Mouse (Mus musculus): Measurements from ENCODE around the gene Myom3. TPM values are rescaled to one million over a fixed set of nuclear protein-coding genes. Genes with fewer than 3 reads are reported as not detected.

Myom3 gene
- total and polyA plus RNA-seq, 2 experiments: 0.09 to 0.46 TPM

DNA sequence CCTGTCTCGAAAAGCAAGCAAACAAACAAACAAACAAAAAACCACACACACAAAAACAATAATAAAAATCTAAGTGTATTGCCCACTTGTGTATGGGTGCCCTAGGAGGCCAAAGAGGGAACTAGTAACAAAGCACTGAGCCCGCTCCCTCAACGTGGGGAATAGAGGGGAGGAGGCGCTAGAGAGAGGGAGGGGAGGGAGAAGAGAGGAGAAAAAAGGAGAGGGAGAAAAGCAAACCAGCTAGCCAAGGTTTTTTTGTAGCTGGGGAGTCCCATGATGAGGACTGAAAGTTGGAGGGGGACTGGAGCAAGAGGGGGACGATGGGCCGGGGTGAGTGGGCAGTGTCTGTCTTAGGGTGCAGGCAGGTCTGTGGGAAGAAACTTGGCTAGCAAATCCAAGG is 95.6 kb downstream of the Myom3 start:
- no peak for TF ChIP-seq POLR2A (IDR thresholded peaks at IDR 0.05; ENCODE audit: extremely low read depth, insufficient read depth, low read length)
- peaks cover 6% of the 10 kb centered on the region for H3K4me1 ChIP-seq (ENCODE audit: control insufficient read depth, insufficient read depth, low read length)
- H3K9ac ChIP-seq (ENCODE audit: low read depth, low read length): peak overlapping the region; percentile 78
- DNase-seq (ENCODE audit: extremely low read depth, low read depth, low spot score): no peak
- WGBS: 3% methylated on average over 6 of the region's 6 CpGs
- H3K27me3 ChIP-seq (ENCODE audit: control insufficient read depth, insufficient read depth, low read length): no peaks in the 10 kb centered on the region
- H3K36me3 ChIP-seq (ENCODE audit: control insufficient read depth, insufficient read depth, low read length): no peaks in the 10 kb centered on the region
- H3K4me3 ChIP-seq (ENCODE audit: insufficient read depth, low read depth, low read length): peak overlapping the region; percentile 66
- peak overlapping the region; percentile 67 for H3K27ac ChIP-seq (replicated peaks; ENCODE audit: insufficient read depth, low read depth, low read length)
- H3K79me2 ChIP-seq (ENCODE audit: control insufficient read depth, insufficient read depth, low read length): peaks cover 12% of the 10 kb centered on the region; the same call in 1 of the 2 replicates

DNA sequence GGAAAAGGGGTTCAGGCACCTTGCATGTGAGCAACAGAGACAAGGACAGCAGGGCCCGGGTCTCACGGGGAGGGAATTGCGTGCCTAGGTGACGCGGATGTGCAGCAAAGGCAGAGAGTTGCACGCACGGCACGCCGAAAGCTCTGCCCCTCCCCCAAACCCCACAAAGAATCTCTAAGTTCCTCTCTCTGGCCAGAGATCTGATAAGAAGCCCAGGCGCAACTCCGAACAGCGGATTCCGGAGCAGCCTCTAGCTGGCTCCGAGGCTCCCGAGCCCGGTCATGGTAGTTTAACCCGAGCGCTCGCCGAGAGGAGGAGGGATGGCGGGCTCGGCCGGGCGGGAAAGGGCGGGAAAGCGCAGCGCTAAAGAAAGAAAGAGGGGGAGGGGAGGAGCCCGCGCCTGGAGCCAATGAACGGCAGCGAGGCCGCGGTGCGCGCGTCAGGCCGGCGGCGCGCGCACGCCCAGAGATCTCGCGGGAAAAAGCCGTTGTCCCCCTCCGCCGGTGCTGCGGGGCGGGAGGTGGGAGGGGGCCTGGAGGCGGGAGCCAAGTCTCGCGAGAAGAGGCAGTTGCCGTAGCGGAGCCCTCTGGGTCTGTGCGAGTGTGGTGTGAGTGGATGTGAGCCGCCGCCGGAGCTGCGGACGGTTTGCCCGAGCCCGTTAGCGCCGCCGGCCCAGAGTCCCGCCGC is 96.2 kb downstream of the Myom3 start, which contains the start of gene Srsf10:
Srsf10 (plus strand) TSS at position 212 of the 687 bp plus-strand sequence.
- no peaks in the 10 kb centered on the region for H3K36me3 ChIP-seq (ENCODE audit: control insufficient read depth, insufficient read depth, low read length)
- DNase-seq (ENCODE audit: extremely low read depth, low read depth, low spot score): peak; percentile 86
- WGBS: under 1% methylated on average over 62 of the region's 67 CpGs
- peaks cover 6% of the 10 kb centered on the region for H3K4me1 ChIP-seq (ENCODE audit: control insufficient read depth, insufficient read depth, low read length)
- no peak for TF ChIP-seq CTCF (IDR thresholded peaks at IDR 0.05; ENCODE audit: low read depth, low read length)
- peak; percentile 83 for TF ChIP-seq POLR2A (IDR thresholded peaks at IDR 0.05; ENCODE audit: extremely low read depth, insufficient read depth, low read length)
- peak within 1 kb of the TSS; percentile 93 for H3K9ac ChIP-seq (ENCODE audit: low read depth, low read length)
- peaks cover 12% of the 10 kb centered on the region; the same call in 1 of the 2 replicates for H3K79me2 ChIP-seq (ENCODE audit: control insufficient read depth, insufficient read depth, low read length)
- peak within 1 kb of the TSS; percentile 84 for H3K4me3 ChIP-seq (ENCODE audit: insufficient read depth, low read depth, low read length)
- H3K27me3 ChIP-seq (ENCODE audit: control insufficient read depth, insufficient read depth, low read length): no peaks in the 10 kb centered on the region
- peak within 1 kb of the TSS; percentile 89 for H3K27ac ChIP-seq (replicated peaks; ENCODE audit: insufficient read depth, low read depth, low read length)

DNA sequence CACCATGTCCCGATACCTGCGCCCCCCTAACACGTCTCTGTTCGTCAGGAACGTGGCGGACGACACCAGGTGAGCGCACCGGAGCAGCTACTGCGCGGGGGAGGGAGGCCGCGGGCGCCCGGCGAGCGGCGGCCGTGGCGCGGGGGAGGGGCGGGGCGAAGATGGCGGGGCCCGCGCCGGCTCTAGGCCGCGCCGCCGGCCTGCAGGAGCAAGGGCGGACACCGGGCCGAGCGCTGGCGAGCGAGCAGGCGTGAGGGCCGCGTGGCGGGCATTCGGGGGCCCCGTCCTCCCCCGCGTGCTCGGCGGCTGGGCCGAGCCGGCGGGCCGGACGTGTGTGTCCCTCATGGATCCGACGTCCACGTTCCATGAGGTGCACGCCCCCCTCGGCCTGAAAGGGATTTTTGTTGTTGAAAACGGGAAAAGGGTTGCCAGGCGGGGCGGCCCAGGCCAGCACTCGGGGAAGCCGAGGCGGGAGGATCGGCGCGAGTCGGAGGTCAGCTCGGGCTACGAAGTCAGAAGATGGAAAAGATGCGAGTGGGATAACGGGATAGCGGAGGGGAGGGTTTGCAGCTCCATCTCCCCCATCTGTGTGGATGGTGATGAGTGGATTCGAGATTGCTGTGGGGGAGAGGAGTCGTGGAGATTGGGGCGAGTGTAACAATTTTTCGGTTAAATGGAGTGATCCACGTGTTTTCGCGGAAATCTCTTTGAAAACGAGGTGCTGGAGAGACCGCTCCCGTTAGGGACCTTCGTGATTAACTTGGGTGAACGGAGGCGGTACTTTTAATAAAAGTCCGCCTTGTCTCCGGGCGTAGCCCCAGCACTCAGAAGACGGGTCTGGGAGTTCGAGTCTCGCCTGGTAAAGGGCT is 96.9 kb downstream of the Myom3 start:
- H3K79me2 ChIP-seq (ENCODE audit: control insufficient read depth, insufficient read depth, low read length): peaks cover 12% of the 10 kb centered on the region; the same call in 1 of the 2 replicates
- no peaks in the 10 kb centered on the region for H3K36me3 ChIP-seq (ENCODE audit: control insufficient read depth, insufficient read depth, low read length)
- no peaks in the 10 kb centered on the region for H3K27me3 ChIP-seq (ENCODE audit: control insufficient read depth, insufficient read depth, low read length)
- H3K4me1 ChIP-seq (ENCODE audit: control insufficient read depth, insufficient read depth, low read length): peaks cover 6% of the 10 kb centered on the region
- H3K27ac ChIP-seq (replicated peaks; ENCODE audit: insufficient read depth, low read depth, low read length): peak overlapping the region; percentile 89
- TF ChIP-seq POLR2A (IDR thresholded peaks at IDR 0.05; ENCODE audit: extremely low read depth, insufficient read depth, low read length) (no peak), CTCF (IDR thresholded peaks at IDR 0.05; ENCODE audit: low read depth, low read length) (no peak)
- DNase-seq (ENCODE audit: extremely low read depth, low read depth, low spot score): no peak
- peak overlapping the region; percentile 84 for H3K4me3 ChIP-seq (ENCODE audit: insufficient read depth, low read depth, low read length)
- under 1% methylated on average over 91 of the region's 91 CpGs for WGBS
- H3K9ac ChIP-seq (ENCODE audit: low read depth, low read length): peak overlapping the region; percentile 93

DNA sequence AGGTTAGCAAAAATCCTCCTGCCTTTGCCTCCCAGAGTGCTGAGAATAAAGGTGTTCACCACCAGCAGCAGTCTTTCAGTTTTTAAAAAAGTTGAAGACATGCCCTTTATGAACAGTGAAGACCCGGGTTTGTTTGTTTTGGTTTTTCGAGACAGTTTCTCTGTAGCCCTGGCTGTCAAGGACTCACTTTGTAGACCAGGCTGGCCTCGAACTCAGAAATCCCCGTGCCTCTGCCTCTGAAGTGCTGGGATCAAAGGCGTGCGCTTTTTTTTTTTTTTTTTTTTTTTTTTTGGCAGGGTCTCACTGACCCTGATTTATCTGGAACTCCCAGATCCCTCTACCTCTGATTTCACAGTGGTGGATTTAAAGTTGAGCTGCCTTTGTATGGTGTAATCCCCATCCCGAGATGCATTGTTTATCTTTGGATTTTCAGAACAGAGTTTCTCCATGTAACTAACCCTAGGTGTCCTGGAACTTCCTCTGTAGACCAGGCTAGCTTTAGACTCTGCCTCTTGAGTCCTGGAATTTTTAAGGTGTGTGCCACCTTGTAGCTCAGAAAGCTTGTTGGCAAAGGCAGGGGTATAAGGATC is 98.2 kb downstream of the Myom3 start:
- no peak for TF ChIP-seq CTCF (IDR thresholded peaks at IDR 0.05; ENCODE audit: low read depth, low read length)
- TF ChIP-seq POLR2A (IDR thresholded peaks at IDR 0.05; ENCODE audit: extremely low read depth, insufficient read depth, low read length): no peak
- DNase-seq (ENCODE audit: extremely low read depth, low read depth, low spot score): no peak
- Histone ChIP-seq H3K4me3 (ENCODE audit: insufficient read depth, low read depth, low read length) (no peak overlapping the region), H3K9ac (ENCODE audit: low read depth, low read length) (no peak overlapping the region), H3K27me3 (ENCODE audit: control insufficient read depth, insufficient read depth, low read length) (no peaks in the 10 kb centered on the region), H3K79me2 (ENCODE audit: control insufficient read depth, insufficient read depth, low read length) (peaks cover 12% of the 10 kb centered on the region; the same call in 1 of the 2 replicates), H3K4me1 (ENCODE audit: control insufficient read depth, insufficient read depth, low read length) (peaks cover 6% of the 10 kb centered on the region), H3K27ac (replicated peaks; ENCODE audit: insufficient read depth, low read depth, low read length) (no peak overlapping the region), H3K36me3 (ENCODE audit: control insufficient read depth, insufficient read depth, low read length) (peaks cover 5% of the 10 kb centered on the region)
- WGBS: 5% methylated on average over 7 of the region's 7 CpGs

Other genes starting within 250 kb of the Myom3 start
- gene Grhl3, start 186.1 kb upstream of the Myom3 start, total RNA-seq (2014; rRNA removed): 0.07 and 0.09 TPM in 2 replicates
- gene Grhl3, start 186.1 kb upstream of the Myom3 start, polyA plus RNA-seq (2012; rRNA removed): 0.04 and 0.06 TPM in 2 replicates
- under 0.01 TPM in 1 of 2 replicates, not detected in the other for gene Ifnlr1, start 73.4 kb upstream of the Myom3 start, total RNA-seq (2014; rRNA removed)
- 0.06 and 0.14 TPM in 2 replicates for gene Ifnlr1, start 73.4 kb upstream of the Myom3 start, polyA plus RNA-seq (2012; rRNA removed)
- gene Il22ra1, start 31.5 kb upstream of the Myom3 start, total RNA-seq (2014; rRNA removed): 1.4 and 1.7 TPM in 2 replicates
- 4.1 and 4.5 TPM in 2 replicates for gene Il22ra1, start 31.5 kb upstream of the Myom3 start, polyA plus RNA-seq (2012; rRNA removed)
- gene Srsf10, start 96.0 kb downstream of the Myom3 start, total RNA-seq (2014; rRNA removed): 32.9 and 37.0 TPM in 2 replicates
- 31.3 and 36.4 TPM in 2 replicates for gene Srsf10, start 96.0 kb downstream of the Myom3 start, polyA plus RNA-seq (2012; rRNA removed)
- gene Pnrc2, start 114.1 kb downstream of the Myom3 start, total RNA-seq (2014; rRNA removed): 37.3 and 56.5 TPM in 2 replicates
- gene Pnrc2, start 114.1 kb downstream of the Myom3 start, polyA plus RNA-seq (2012; rRNA removed): 6.7 and 12.2 TPM in 2 replicates
- gene Cnr2, start 135.7 kb downstream of the Myom3 start, total RNA-seq (2014; rRNA removed): 3.0 and 3.9 TPM in 2 replicates
- 1.4 and 2.1 TPM in 2 replicates for gene Cnr2, start 135.7 kb downstream of the Myom3 start, polyA plus RNA-seq (2012; rRNA removed)
- 45.7 and 46.4 TPM in 2 replicates for gene Fuca1, start 161.0 kb downstream of the Myom3 start, total RNA-seq (2014; rRNA removed)
- 54.9 and 58.7 TPM in 2 replicates for gene Fuca1, start 161.0 kb downstream of the Myom3 start, polyA plus RNA-seq (2012; rRNA removed)
- 179 and 187 TPM in 2 replicates for gene Hmgcl, start 186.7 kb downstream of the Myom3 start, total RNA-seq (2014; rRNA removed)
- 266 and 291 TPM in 2 replicates for gene Hmgcl, start 186.7 kb downstream of the Myom3 start, polyA plus RNA-seq (2012; rRNA removed)
- gene Gale, start 204.0 kb downstream of the Myom3 start, total RNA-seq (2014; rRNA removed): 34.2 and 38.5 TPM in 2 replicates
- gene Gale, start 204.0 kb downstream of the Myom3 start, polyA plus RNA-seq (2012; rRNA removed): 32.0 and 33.6 TPM in 2 replicates
- gene Lypla2, start 212.9 kb downstream of the Myom3 start, total RNA-seq (2014; rRNA removed): 21.8 and 25.9 TPM in 2 replicates
- 113 and 116 TPM in 2 replicates for gene Lypla2, start 212.9 kb downstream of the Myom3 start, polyA plus RNA-seq (2012; rRNA removed)
- gene Pithd1, start 227.5 kb downstream of the Myom3 start, total RNA-seq (2014; rRNA removed): 20.3 and 21.0 TPM in 2 replicates
- 28.8 and 41.0 TPM in 2 replicates for gene Pithd1, start 227.5 kb downstream of the Myom3 start, polyA plus RNA-seq (2012; rRNA removed)